Mouse (Mus musculus): ENCODE results near the gene Acsm2. TPM values are rescaled to one million over a fixed set of nuclear protein-coding genes. Genes with fewer than 3 reads are reported as not detected.

Acsm2 gene
- total RNA-seq (2017), result not detected in 2 replicates

DNA sequence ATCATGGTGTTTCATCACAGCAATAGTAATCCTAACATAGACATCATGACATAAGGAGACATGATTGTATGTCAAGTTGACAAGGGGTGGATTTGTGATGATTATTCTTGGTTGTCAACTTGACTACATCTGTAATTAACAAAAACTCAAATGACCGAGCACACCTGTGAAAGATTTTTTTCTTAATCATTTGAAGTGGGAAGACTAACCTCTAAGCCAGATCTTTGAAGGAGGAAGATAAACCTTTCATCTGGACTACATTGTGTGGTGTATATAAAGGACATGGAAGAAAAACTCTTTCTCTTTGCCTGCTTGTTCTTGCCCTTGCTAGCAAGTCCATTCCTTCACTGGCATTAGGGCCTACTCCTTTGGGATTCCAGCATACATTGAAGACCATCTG is at the start of gene Acsm2:
Acsm2 (plus strand) TSS at position 301 of the 400 bp plus-strand sequence.
- ATAC-seq (replicated peaks in 1 of 2; ENCODE audit: insufficient read depth in 1 of 2, low FRiP score in 2 of 2, low TSS enrichment in 1 of 2, low read depth in 1 of 2, poor library complexity in 2 of 2, severe bottlenecking in 2 of 2), result no peak

DNA sequence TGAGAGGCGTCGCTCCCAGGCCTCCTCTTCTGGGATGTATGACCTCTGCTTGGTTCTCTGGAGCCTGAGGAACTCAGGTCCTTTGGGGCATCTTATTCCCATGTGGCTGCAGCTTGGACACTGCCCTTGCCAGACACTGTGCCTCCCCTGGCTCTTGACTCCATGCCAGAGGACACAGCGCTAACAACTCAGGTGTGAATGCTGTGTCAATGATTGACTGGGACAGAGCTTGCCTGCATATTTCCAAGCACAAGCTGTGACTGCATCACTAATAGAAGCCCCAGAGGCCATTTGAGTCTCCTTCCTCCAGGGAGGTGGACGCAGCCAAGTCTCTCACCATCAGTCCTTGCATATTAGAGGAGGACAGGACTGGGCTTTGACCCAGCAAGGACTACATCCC is 43.0 kb upstream of the Acsm2 start:
- ATAC-seq (replicated peaks in 1 of 2; ENCODE audit: insufficient read depth in 1 of 2, low FRiP score in 2 of 2, low TSS enrichment in 1 of 2, low read depth in 1 of 2, poor library complexity in 2 of 2, severe bottlenecking in 2 of 2), result no peak

DNA sequence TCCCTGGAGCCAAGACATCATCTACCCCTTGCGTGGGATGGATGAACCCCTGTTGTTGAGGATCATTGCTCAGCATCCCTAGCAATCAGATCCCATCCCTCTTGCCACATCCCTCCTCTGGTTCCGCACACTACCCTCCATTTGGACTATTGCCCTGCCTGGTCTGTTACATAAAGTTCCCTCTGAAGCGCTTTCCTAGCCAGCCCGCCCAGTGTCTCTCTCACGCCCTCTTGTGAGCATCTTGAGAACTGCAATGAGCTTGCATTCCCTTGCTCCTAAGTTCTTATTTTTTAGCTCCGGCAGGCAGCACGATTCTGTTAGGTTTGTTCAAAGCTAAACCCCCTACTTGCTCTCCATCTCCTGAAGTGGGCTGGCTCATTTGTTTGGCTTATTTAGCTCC is 41.1 kb upstream of the Acsm2 start:
- peak in 1 of 2 experiments; percentile 53; a peak in 2 of 4 replicates for ATAC-seq (replicated peaks in 1 of 2; ENCODE audit: insufficient read depth in 1 of 2, low FRiP score in 2 of 2, low TSS enrichment in 1 of 2, low read depth in 1 of 2, poor library complexity in 2 of 2, severe bottlenecking in 2 of 2)

DNA sequence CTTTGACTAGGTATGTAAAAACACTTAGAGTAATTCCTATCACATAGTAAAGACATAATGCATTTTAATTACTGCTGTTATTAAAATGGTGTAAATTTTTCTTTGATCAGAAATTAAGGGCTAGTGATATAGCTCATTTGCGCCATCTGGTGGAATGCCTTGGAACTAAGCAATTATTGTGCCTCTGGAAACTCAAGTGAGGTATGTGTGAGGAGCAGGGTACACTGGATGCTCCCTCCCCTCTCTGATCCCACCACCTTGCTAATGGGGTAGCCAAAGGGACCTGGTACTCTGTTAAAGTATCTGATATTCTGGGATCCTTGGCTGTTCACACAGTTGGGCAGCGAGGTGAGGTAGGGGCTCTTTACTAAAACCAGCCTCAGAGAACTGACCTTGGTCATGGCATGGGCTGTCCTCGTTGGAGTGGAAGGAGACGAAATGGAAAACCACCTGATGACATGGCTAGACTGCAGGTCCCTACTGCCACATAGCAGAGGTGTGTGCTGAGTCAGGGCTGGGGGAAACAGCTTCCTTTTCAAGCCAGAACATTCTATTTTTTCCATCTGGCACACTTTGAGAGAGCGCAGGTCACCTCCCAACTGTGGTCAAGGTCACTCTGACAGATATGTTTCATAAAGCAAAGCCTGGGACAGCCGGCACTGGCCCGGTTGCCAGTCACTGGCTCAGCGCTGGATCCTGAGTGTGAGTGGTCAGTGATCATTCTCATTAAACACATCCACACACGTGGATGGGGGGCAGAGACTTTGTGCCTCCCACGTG is 38.5 kb upstream of the Acsm2 start:
- peak; percentile 40 to 44; a peak in 3 of 4 replicates for ATAC-seq (replicated peaks in 1 of 2; ENCODE audit: insufficient read depth in 1 of 2, low FRiP score in 2 of 2, low TSS enrichment in 1 of 2, low read depth in 1 of 2, poor library complexity in 2 of 2, severe bottlenecking in 2 of 2)

DNA sequence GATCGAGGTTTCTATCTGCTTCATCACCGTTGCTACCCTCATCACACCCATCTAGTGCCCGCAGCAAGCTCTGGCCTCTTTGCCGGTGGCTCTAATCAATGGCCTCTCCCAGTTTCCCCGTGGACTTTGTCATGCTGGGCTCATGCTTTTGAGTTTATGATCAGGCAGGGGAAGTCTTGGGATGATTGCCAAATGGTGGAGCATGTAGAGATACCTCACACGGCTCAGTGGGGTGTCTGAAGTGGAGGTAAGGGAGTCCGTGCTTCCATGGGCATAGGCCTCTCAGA is 37.9 kb upstream of the Acsm2 start:
- no peak for ATAC-seq (replicated peaks in 1 of 2; ENCODE audit: insufficient read depth in 1 of 2, low FRiP score in 2 of 2, low TSS enrichment in 1 of 2, low read depth in 1 of 2, poor library complexity in 2 of 2, severe bottlenecking in 2 of 2)

DNA sequence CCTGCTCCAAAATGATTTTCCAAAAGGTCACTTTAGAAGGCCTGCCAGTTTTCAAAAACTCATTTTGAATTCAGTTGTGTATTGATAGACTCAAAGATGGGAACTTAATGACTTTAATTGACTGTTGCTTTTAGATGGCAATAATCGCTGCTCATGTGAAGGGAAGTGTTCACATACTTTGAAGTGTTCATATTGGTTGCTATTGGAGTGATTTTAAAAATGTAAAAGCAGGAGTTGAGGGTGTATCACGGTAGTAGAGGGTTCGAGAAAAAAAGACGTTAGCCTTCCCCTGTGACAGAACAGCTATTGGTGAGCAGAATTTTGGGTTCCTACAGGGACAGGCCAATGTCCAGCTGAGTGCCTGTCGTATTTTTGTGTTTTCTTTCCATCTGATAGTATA is 35.0 kb upstream of the Acsm2 start, which contains the start of gene Acsm5:
Acsm5 (plus strand) TSS at position 301 of the 400 bp plus-strand sequence.
- no peak for ATAC-seq (replicated peaks in 1 of 2; ENCODE audit: insufficient read depth in 1 of 2, low FRiP score in 2 of 2, low TSS enrichment in 1 of 2, low read depth in 1 of 2, poor library complexity in 2 of 2, severe bottlenecking in 2 of 2)

DNA sequence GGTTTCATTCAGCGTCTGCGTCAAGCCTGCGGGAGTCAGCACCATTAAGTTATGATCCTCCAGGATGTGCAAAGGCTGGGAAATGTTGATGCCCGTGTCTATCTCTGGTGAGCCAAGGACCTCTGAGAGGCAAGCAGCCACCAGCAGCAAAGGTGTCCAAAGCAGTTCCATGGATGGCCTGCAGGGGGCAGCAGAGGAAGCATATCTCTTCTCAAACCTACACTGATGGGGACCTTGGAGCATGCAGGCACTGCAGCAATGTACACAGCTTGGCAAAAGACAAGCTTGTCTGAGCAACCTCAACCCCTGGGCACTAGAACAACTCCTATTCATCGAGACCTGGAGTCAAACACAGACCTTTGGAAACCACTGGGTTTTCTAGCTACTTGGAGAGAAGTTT is 34.5 kb upstream of the Acsm2 start:
- ATAC-seq (replicated peaks in 1 of 2; ENCODE audit: insufficient read depth in 1 of 2, low FRiP score in 2 of 2, low TSS enrichment in 1 of 2, low read depth in 1 of 2, poor library complexity in 2 of 2, severe bottlenecking in 2 of 2), result peak in 1 of 2 experiments; percentile 82; a peak in 3 of 4 replicates

DNA sequence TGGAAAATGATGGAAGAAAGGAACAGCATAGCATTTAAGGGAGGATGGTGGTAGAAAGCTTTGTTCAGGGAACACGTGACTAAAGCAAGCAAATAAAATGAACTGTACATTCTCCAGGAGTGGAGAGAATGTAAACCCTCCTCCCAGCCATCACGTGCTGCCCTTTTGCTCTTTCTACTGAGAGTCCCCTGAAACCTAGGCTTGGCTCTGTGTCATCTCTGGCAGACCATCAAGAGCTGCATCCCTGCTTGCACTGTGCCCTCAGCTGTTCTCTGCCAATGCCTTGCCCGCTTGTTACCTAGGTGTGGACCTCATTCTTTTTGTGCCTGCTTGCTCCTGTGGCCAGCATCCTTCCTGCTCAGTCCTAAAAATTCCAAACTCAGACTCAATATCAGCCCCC is 32.3 kb upstream of the Acsm2 start:
- no peak for ATAC-seq (replicated peaks in 1 of 2; ENCODE audit: insufficient read depth in 1 of 2, low FRiP score in 2 of 2, low TSS enrichment in 1 of 2, low read depth in 1 of 2, poor library complexity in 2 of 2, severe bottlenecking in 2 of 2)

DNA sequence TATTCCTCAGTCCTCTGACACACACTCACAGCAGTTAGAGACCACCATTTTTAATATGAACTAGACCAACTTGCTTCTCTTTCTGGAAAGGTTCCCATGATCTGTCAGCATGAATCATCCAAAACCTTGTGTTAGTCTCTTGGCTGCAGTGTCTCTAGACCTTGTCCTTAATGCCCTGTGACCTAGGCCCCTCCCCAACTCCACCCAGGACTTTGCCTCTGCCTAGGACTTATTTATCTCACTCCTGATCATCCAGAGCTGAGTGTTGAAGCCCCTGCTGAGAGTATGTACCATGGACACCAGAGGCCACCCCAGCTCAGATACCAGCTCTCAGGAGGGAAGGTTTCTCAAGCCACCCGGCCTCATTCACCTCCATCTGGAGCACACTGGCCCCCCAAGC is 31.8 kb upstream of the Acsm2 start:
- ATAC-seq (replicated peaks in 1 of 2; ENCODE audit: insufficient read depth in 1 of 2, low FRiP score in 2 of 2, low TSS enrichment in 1 of 2, low read depth in 1 of 2, poor library complexity in 2 of 2, severe bottlenecking in 2 of 2), result no peak

DNA sequence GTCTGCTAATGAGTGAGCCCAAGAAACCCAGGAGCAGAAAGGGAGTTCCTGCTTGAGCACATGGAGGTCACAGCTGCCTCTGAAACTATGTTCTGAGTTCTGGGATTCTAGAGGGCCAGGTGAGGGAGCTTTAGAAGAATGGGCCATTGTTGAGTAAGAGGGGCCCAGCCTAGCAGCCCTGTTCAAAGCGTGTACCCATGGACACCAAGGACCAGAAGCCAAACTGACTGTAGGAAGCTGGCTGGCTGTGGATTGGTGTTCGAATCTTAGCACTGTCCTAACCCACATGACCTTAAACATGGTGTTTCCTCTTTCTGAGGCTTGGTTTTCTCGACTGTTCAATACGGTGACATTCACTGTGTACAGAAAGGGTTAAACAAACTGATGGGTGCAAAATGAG is 30.8 kb upstream of the Acsm2 start, which contains the start of gene Pdilt:
Pdilt (minus strand) TSS at position 101 of the 400 bp plus-strand sequence.
- ATAC-seq (replicated peaks in 1 of 2; ENCODE audit: insufficient read depth in 1 of 2, low FRiP score in 2 of 2, low TSS enrichment in 1 of 2, low read depth in 1 of 2, poor library complexity in 2 of 2, severe bottlenecking in 2 of 2), result no peak

DNA sequence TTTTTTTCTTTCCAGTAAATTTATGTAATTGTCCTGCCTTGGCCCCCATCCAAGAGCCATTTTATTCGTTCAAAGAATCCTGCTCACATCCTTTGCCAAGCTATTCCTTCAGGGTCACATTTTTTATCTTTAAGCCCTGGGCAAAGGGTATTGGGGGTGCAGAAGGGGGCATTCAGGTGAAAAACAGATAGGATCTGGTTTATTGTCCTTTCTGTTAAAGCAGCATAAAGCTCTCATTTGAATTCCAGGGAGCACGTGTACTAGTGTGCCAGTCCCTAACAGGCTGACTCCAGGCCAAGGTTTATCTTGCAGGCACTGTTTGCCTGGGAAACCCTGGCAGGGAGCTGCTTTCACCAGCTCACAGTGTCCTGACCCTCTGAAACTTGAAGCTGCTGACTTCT is 28.3 kb upstream of the Acsm2 start:
- ATAC-seq (replicated peaks in 1 of 2; ENCODE audit: insufficient read depth in 1 of 2, low FRiP score in 2 of 2, low TSS enrichment in 1 of 2, low read depth in 1 of 2, poor library complexity in 2 of 2, severe bottlenecking in 2 of 2), result no peak

DNA sequence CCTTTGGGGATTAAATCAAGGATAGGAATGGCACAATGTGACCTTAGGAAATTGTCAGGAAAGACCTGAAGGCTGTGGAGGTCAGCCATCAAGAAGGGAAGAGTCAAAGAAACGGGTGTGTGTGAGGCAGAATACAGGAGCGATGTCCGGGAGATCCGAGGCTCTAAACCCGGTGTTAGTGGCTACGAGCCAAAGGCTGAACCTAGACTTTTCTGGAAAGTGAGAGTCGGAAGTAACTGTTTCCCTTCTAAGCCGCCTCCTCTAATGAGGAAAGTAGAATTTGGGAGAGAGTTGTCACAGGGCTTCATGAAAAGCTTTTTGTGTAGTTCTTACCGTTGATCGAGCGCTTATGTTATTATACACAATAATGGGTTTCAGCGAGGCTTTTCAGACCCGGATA is 27.7 kb upstream of the Acsm2 start:
- ATAC-seq (replicated peaks in 1 of 2; ENCODE audit: insufficient read depth in 1 of 2, low FRiP score in 2 of 2, low TSS enrichment in 1 of 2, low read depth in 1 of 2, poor library complexity in 2 of 2, severe bottlenecking in 2 of 2), result no peak

DNA sequence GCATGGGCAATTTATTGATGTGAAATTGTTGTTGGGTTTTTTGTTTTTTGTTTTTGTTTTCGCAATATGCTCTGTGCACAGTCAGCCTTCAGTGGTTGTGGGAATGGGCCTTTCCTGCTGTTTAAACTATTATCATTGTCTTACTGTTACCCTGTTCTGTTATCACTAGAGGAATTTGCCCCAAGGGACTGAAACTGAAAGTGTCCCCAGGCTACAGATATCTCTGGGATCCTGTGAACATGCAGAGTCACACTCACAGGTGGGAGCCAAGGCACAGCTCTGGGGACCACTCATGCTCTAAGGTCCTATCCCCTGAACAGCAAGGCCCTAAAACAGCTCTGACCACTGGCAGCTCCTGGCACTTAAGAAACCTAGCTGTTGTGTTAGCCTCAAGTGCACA is 27.0 kb upstream of the Acsm2 start:
- ATAC-seq (replicated peaks in 1 of 2; ENCODE audit: insufficient read depth in 1 of 2, low FRiP score in 2 of 2, low TSS enrichment in 1 of 2, low read depth in 1 of 2, poor library complexity in 2 of 2, severe bottlenecking in 2 of 2), result no peak

DNA sequence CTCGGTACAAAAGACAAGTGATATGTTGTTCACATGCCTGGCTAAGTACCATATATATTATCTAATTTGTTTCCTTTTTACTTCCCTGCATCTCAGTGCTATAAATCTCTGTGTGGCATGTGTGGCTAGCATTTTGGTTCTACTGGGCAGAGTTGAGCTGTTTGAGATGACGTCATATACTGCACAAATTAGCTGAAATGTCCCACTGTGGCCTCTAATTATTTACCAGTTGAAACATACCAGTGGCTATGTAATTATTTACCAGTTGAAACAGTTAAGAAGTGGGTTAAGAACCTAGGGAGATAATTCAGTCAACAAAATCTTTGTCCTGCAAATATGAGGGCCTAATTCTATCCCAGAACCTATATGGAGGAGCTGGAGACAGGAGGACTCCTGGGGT is 26.6 kb upstream of the Acsm2 start:
- ATAC-seq (replicated peaks in 1 of 2; ENCODE audit: insufficient read depth in 1 of 2, low FRiP score in 2 of 2, low TSS enrichment in 1 of 2, low read depth in 1 of 2, poor library complexity in 2 of 2, severe bottlenecking in 2 of 2), result no peak

DNA sequence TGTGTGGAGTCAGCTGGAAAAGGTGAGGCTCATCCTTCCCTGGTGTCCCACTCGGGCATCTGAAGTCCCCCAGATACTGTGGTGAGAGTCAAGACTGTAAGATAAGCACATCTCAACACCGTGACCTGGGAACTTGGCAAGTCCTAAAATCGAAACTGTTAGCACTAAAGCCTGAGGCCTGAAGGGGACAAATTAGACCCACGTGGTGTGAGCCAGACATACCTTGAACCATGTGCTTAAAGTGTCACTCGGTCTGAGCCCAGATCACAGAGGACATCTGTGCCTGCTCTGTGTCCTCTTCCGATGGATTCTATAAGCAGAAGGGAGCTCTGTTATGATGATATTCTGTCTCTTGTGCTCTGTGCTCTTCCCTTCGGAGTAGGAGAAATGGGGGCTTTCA is 25.5 kb upstream of the Acsm2 start:
- ATAC-seq (replicated peaks in 1 of 2; ENCODE audit: insufficient read depth in 1 of 2, low FRiP score in 2 of 2, low TSS enrichment in 1 of 2, low read depth in 1 of 2, poor library complexity in 2 of 2, severe bottlenecking in 2 of 2), result no peak

DNA sequence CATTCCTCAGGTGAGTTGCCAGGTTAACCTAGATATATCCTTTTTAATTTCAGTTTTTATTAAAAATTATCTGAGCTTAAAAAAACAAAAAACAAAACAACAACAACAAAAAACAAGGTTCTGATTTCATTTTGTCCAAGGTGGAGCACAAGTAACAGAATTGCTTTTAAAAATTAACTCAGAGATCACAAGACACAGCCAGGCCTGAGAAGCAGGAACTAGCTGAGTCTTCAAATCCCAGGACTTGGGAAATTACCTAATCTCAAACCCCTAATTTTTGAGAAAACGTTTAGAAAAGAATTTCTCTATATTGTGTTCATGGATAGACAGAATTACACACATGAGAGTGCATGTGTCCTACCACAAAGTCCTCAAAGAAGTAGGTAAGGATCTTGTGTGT is 21.2 kb upstream of the Acsm2 start:
- ATAC-seq (replicated peaks in 1 of 2; ENCODE audit: insufficient read depth in 1 of 2, low FRiP score in 2 of 2, low TSS enrichment in 1 of 2, low read depth in 1 of 2, poor library complexity in 2 of 2, severe bottlenecking in 2 of 2), result no peak

DNA sequence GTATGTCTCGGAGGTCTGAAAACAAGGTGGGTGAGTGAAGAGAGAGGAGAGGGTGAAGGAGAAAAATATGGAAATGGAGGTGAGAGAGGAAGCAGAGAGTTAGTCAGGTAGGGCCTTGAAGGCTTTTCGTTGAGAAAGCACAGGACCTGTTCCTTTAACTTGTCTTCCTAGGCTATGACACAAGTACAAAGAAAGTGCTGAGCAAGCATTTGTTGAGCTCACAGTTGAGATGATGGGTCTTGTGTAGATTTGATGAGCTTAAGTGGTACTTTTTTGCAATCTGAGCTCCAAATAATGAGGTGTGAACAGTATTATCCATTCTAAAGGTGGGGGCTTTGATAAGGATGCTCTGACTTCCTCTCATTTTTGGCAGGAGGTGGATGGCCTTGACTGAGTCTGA is 19.8 kb upstream of the Acsm2 start:
- ATAC-seq (replicated peaks in 1 of 2; ENCODE audit: insufficient read depth in 1 of 2, low FRiP score in 2 of 2, low TSS enrichment in 1 of 2, low read depth in 1 of 2, poor library complexity in 2 of 2, severe bottlenecking in 2 of 2), result no peak

DNA sequence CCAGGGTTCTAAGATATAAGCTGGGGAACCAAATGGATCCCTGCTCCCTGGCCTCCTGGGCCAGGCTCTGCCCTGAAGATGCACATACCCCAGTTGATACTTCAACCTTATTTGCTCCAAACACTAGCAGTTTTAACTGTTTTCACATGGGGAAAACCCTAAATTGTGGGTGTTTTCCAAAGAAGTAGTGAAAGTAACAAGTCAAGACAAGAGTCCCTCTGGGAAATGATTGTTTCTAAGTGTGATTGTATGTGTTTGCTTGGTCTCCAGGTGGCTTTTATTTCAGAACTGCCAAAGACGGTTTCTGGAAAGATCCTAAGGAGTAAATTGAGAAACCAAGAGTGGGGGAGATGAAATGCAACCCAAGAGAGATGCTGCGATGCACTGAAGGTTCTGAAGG is 11.7 kb upstream of the Acsm2 start:
- no peak for ATAC-seq (replicated peaks in 1 of 2; ENCODE audit: insufficient read depth in 1 of 2, low FRiP score in 2 of 2, low TSS enrichment in 1 of 2, low read depth in 1 of 2, poor library complexity in 2 of 2, severe bottlenecking in 2 of 2)

DNA sequence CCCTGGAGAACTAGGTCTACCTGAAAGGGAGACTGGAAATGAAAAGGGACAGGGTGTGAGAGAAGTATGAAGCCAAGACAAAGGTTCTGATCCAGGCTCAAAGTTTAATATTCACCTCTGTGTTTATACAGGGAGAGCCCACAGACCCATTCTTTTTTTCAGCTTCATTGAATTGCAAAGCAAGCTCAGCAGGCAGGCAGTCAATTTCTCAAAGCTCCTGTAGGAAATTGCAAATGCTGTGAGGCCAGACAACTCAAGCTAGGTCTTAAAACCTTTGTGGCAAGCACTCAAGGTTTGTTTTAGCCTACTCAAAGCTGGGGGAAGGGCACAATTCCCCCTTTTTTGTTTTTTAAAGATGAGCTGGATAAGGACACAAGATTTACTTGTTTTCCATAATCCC is 8.6 kb upstream of the Acsm2 start:
- ATAC-seq (replicated peaks in 1 of 2; ENCODE audit: insufficient read depth in 1 of 2, low FRiP score in 2 of 2, low TSS enrichment in 1 of 2, low read depth in 1 of 2, poor library complexity in 2 of 2, severe bottlenecking in 2 of 2), result no peak
